Comparison of ENCODE assay signal across 8 mouse cellular contexts in the genomic region with DNA sequence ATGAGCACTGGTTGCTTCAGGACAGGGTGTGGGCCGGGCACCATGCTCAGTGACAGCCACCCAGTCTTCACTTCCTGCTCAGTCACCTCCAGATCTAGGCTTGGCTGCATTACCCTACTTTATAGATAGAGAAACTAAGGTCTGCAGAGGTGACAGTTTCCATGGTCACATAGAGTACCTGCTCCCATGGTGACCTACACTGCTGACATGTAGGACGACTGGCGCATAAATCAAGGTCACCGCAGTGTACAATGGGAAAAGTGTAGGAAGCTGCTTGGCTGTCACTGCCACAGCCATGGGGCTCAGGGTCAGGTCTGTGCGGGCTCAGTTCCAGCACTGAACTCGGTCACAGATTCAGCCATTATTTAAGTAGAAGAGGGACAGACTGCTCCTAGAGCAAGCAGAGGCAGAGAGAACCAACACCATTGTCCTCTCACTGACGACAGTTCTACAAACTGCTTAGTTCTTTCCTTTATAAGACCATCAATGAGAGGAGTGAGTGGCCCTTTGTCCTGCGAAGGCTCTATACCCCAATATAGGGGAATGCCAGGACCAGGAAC.
DNase-seq lines count a peak whose midpoint lies in the region; ATAC-seq lines count a peak whose summit lies in the region.

No protein-coding gene starts in this region.

- intact Hi-C loops in heart, postnatal 25 days (cut with DNase I), result no loop called here

- peak overlapping the region; percentile 80 for H3K27ac ChIP-seq in limb, embryonic 15.5 days

- WGBS in limb, embryonic 15.5 days, result 57% methylated on average over 8 of the region's 8 CpGs

- H3K9ac ChIP-seq in limb, embryonic 15.5 days, result no peak overlapping the region

- no peaks in the 10 kb centered on the region for H3K9me3 ChIP-seq in limb, embryonic 15.5 days

- H3K27me3 ChIP-seq in limb, embryonic 15.5 days, result no peaks in the 10 kb centered on the region

- no peaks in the 10 kb centered on the region for H3K36me3 ChIP-seq in limb, embryonic 15.5 days

- H3K4me2 ChIP-seq in limb, embryonic 15.5 days, result 0 out of 2 replicates have a peak overlapping the region, but pooled peaks have one; percentile 10

- no peak overlapping the region for H3K4me3 ChIP-seq in limb, embryonic 15.5 days

- DNase-seq in heart, adult 18-20 months, result peak; percentile 43 to 66
- DNase-seq in heart, postnatal 25 days (ENCODE audit: low spot score), result no peak
- peak; percentile 26 for DNase-seq in ES-CJ7 (ENCODE audit: low read depth, low spot score)
- peak; percentile 42 to 56 for DNase-seq in cerebellum, postnatal 36 days
- peak; percentile 45 for DNase-seq in heart, postnatal 4 days
- DNase-seq in urinary bladder, postnatal 4 days (ENCODE audit: low spot score in 2 of 2), result no peak

- ATAC-seq in limb, embryonic 15.5 days (ENCODE audit: insufficient number of reproducible peaks, low FRiP score, low TSS enrichment, low read depth), result no peak
- peak; percentile 60; the same call in 1 of the 2 replicates for ATAC-seq in neutrophil, adult 5-6 weeks (ENCODE audit: extremely low read depth, insufficient number of reproducible peaks, low FRiP score, poor library complexity, severe bottlenecking)

- H3K4me1 ChIP-seq in limb, embryonic 15.5 days, result peaks cover 31% of the 10 kb centered on the region

Comparison
In these comparisons a context has a peak if more than half of its experiments do, and no peak if none do; other contexts are left out.
1. DNase-seq: peak in heart, adult 18-20 months (2 of 2), ES-CJ7 (single experiment), cerebellum, postnatal 36 days (2 of 2) and heart, postnatal 4 days (single experiment); none in heart, postnatal 25 days (single experiment) and urinary bladder, postnatal 4 days (0 of 2).